Mouse (Mus musculus): ENCODE measurements around the gene Tap1.
"Not testable (repeated sequence)": the region's sequence is repeated elsewhere in the genome, so short reads cannot be mapped to it uniquely, and the experiment has no call there.

Tap1 gene

DNA sequence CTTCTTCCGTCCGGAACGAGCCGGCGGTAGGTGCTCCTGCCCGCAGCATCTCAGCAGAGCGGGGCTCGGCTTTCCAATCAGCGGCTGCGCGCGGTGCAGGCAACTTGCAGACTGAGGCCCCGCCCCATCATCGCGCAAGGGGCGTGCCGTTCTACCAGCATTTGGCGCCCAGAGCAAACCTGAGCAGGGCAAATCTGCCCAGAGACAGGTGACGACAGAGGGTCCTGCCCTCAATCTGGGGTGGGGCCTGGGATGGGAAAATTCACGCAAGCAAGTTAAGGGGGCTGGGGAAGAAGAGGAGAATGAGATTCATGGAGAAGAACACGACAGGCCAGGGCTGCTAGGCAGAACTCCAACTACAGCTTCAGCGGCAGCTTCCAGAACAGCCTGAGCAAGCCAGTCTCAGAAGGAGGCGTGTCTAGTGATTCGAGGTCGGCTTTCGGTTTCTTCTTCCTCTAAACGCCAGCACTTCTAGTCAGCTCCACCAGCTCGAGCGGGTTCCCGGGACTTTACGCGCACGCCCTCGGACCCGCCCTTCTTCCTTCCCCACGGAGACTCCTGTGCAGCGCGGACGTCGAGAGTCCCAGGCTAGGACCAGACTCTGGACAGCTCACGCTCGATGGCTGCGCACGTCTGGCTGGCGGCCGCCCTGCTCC, at the start of gene Tap1, which contains the start of gene Psmb9:
Gene Tap1 (plus strand): TSS at position 293 of the 656 bp plus-strand sequence.
Gene Psmb9 (minus strand): TSS at position 504 of the 656 bp plus-strand sequence.
- peak; percentile 99 for DNase-seq

DNA sequence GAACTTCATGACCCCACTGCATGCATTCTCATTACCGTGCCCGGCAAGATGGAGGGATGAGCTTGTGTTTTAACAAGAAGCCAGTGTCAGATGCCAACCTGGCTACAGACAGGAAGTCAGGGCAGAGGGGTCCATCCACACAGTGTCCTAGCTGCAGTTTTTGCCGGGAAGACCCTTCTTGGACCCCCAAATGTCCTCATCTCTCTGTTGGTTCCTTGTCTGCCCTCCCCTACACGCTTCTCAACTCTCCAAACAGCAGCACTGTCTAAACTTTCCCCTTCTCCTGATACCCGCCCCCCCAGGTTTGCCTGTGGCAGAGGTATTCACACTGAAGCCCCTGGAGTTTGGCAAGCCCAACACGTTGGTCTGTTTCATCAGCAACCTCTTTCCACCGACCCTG, 49.8 kb upstream of the Tap1 start:
- no peak for DNase-seq

- DNase-seq, result no peak
These were observed 48.7 kb upstream of the Tap1 start for GRCm38 (mm10) chr17:34138655-34139054.

- DNase-seq, result peak; percentile 72
These were observed 47.9 kb upstream of the Tap1 start for GRCm38 (mm10) chr17:34139416-34139815.

GRCm38 (mm10) chr17:34140240-34140639, 47.1 kb upstream of the Tap1 start:
- no peak for DNase-seq

DNA sequence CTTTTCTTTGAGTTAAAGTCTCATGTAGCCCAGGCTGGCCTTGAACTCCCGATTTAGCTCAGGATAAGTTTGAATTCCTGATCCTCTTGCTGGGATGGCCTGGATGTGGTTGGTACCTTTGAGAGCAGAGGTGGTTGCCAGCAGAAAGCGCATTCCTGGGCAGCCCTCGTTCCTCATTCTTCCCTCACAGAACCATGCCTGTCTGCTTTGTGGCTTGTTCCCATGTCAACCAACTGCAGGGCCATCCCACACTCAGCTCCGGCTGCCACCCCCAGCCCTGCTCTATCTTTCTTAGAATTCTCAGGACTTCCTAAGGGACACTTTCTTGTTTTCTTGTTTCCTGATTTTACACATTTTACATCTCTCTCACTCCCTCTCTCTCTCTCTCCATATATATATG, 45.9 kb upstream of the Tap1 start:
- no peak for DNase-seq

DNA sequence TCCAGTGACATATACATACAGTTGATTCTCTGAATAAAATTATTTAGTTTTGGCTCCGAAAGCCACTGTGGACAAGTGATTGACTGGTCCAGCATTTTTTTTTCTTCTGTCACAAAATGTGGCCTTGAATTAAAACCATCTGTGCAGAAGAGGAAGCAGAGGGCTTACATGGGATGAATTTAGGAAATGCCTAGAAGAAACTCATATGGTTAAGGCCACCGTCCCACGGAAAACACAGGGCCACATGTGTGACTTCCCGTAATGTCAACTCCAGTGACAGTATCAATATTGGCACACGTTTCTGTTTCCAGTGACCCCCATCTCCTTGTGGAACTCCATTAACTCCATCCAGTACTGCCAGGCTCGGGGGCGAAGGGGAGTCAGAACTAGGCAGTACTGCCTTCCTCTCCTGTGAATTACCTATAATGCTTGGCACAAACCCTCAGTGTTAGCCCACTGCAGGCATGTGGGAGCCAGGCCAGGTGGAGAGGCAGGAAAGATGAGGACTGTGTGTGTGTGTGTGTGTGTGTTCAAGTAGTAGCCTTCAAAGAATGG, 44.8 kb upstream of the Tap1 start:
- no peak for DNase-seq

DNA sequence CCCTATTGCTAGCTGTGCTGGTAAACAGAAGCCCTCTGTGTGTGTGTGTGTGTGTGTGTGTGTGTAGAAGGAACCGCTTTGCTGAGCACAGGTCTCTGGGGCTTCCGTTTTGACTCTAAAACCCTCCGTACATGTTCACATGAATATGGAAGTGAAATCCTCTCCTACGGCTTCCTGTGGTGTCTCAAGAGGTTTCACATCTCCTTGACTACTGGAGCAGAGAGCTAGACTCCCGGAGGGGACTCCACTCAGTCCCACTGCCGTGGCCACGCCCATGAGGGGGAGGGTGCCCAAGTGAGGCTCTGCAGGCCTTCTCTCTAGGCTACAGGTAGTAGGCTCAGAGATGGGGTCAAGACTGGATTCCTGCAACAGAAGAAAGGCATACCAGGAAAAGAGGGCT, 44.3 kb upstream of the Tap1 start, which contains the start of gene H2-DMb2:
Gene H2-DMb2 (plus strand): TSS at position 275 of the 400 bp plus-strand sequence.
- peak; percentile 57 for DNase-seq

DNA sequence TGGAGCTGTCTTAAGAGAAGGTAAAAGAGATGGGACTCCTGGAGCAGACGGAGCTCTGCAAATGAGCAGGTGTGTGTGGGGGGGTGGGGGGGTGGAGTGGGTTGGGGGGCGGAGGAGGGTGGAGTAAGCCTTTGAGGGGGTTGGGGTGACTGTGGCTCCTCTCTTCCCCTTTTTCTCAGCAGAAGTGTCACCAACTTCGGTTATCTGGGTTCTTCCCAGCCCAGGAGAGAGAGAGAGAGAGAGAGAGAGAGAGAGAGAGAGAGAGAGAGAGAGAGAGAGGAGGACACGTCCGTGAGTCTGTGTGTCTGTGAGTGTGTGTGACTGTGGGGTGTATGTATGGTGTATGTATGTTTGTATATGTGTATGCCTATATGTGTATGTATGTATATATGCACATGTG, 43.9 kb upstream of the Tap1 start:
- DNase-seq, result no peak

GRCm38 (mm10) chr17:34144221-34144620, 43.1 kb upstream of the Tap1 start:
- DNase-seq, result not testable (repeated sequence)

DNA sequence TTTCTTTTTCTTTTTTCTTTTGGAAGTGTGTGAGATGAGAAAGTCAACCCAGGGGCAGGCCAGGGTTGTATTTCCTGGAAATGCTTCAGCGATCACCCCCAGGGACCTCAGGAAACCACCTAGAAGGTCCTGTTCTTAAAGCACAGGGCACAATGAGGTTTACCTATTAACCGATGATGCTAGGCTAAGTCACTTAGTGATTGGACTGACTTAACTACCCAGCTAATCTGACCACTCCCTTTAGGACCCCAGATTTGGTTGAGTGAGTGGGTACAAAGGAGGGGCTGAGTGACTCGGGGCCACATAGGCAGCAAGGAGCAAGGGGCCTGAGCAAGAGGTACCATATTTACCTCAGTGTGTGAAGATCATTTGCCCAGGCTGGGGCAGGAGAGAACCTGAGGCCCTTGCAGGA, 42.4 kb upstream of the Tap1 start:
- DNase-seq, result no peak

GRCm38 (mm10) chr17:34152923-34153322, 34.4 kb upstream of the Tap1 start, which contains the start of gene H2-DMb1:
Gene H2-DMb1, plus strand, starts transcription at chr17:34153072.
- DNase-seq, result peak; percentile 81

- peak; percentile 41 for DNase-seq
These were observed 31.8 kb upstream of the Tap1 start for GRCm38 (mm10) chr17:34155534-34155933.

DNA sequence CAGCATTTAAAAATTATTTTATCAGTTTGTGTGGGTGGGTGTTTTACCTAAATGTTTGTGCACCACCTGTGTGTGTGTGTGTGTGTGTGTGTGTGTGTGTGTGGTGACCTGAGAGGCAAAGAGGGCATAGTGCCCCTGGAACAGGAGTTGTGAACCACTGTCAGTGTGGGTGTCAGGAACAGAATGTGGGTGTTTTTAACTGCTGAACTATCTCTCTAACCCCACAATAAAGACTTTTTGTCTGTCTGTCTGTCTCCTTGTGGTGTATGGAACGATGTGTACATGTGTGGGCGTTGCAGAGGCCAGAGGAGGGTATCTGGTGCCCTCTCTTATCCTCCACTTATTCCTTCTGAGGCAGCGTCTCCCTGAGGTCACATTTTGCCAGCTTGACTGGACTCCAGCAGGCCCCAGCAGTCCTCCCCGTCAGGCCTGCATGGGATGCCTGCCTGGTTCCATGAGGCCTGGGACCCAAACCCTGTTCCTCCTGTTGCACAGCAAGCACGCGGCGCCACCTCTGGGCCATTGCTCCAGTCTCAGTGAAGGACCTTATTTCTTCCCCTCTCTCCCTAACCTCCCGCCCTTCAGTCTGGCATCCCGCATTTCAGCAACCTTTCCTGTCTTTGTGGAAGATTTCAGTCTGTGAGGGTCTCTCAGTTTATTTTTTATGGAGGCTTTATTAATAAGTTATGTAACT, 23.0 kb upstream of the Tap1 start:
- no peak for DNase-seq

GRCm38 (mm10) chr17:34165033-34165730, 22.2 kb upstream of the Tap1 start:
- DNase-seq, result no peak

- DNase-seq, result peak; percentile 50
These were observed 18.1 kb upstream of the Tap1 start for GRCm38 (mm10) chr17:34169279-34169678.

DNA sequence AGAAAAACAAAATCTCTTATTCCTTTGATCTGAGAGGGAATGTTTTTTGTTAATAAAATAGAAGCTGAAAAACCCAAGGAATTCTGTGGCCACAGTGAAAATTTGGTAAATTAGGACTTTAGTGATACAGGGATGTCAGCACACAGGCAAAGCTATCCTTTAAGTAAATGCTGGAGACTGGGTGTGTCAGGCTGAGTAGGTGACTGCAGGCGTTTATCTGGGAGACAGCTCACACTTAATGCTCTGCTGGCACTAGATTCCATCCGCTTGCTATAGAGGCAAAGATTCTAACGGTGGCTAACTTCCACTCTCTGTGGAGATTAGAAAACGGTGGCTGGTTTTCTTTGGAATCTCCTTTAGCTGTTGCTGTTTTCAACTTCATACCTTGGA, 16.9 kb upstream of the Tap1 start:
- DNase-seq, result no peak

- DNase-seq, result peak; percentile 88
These were observed 16.4 kb upstream of the Tap1 start for GRCm38 (mm10) chr17:34170877-34171498.

DNA sequence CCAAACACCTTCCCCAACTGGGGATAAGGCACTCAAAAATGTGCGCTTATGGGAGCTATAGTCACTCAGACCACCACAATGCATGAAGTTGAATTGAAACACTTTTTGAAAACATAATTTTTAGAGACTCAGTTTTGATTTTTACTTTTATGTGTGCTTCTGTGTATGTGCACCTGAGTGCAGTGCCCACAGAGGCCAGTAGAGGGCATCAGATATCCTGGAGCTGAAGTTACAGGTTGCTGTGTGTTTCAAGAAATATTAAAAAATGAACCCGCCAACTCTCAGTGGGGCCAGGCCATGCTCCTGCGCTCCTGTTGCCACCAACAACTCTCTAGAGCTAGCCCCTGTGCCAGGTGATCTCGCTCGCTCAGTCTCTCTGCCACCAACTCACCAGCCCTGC, 14.8 kb upstream of the Tap1 start:
- no peak for DNase-seq

GRCm38 (mm10) chr17:34174075-34174474, 13.3 kb upstream of the Tap1 start:
- DNase-seq, result no peak

- no peak for DNase-seq
These were observed 10.2 kb upstream of the Tap1 start for GRCm38 (mm10) chr17:34177179-34177578.

GRCm38 (mm10) chr17:34179019-34179418, 8.3 kb upstream of the Tap1 start:
- no peak for DNase-seq

Measured in kidney, postnatal 14 days (tissue).